Mouse (Mus musculus): ENCODE results near the gene Lhx9.

Gene Lhx9

DNA sequence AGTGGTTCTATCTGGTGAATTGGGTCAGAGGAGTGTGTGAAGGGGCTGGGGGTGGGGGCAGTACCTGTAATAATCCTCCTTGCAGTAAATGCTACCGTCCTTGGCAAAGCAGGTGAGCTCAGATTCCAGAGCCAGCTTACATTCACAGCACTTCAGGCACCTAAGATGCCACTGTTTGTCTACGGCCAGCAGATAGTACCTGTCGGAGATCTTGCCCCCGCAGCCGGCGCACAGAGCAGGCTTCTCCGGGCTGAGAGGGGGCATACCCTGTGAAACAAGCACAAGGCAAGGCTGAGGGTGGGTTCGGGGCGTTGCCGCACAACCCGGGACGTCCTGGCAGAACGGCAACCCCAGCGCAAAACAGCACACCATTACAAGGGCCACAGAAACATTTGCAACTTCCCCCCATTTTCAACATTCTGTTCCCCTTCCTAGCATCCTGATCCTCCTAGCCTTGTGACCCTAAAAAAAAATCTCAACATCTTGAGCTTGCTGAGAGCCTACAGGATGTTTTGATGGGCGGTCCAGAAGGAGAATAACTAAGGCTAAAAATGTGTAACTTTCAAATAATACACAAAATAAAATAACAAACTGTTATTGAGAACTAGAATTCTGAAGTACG lies 8.5 kb downstream of the Lhx9 start:
- DNase-seq (ENCODE audit: low read depth) = no peak

GRCm38 (mm10) chr1:138839291-138839690 lies 9.1 kb downstream of the Lhx9 start:
- no peak for DNase-seq (ENCODE audit: low read depth)

DNA sequence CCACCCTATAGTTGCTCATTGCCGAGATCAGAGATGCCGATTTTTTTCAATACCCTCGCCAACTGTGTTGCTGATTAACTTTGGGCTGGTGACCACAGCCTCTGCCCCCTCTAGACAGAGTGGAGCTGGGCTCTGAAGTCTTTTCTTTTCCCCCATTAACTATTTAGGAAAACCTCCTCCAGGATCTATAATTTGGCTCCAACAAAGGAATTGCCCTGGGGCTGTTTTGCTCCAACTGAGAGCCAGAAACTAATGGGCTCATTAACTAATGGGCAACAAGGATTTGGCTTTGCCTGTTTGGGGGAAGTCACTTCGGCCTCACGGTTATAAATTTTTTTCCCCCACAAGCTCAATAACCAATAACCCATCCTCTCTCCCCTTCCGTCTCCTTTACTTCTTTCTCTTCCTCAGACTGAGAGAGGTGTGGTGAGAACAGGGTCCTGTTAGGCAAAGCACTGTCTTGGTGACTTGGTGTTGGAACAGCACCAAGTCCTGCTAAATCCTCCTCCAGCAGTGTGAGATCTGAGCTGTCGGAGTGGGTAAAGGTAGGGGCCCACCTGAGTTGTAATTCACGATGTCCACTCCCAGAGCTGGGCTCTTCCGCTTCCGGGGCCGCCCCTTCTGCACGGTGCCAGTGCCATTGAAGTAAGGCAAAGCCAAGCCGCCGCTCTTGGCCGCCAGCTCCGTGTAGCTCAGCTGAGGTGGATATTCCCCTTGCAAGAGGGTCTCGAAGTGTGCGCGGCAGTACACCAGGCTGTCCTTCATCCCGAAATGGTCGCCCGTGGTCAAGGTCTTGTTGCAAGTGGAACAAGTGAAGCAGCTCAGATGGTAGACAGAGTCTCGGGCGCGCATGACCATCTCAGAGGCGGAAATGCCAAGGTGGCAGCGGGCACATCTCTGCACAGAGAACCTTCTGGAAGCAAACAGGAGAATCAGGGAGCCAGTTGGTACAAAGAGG lies 10.3 kb downstream of the Lhx9 start:
- no peak for DNase-seq (ENCODE audit: low read depth)

GRCm38 (mm10) chr1:138835355-138835900 lies 12.9 kb downstream of the Lhx9 start:
- no peak for DNase-seq (ENCODE audit: low read depth)

DNA sequence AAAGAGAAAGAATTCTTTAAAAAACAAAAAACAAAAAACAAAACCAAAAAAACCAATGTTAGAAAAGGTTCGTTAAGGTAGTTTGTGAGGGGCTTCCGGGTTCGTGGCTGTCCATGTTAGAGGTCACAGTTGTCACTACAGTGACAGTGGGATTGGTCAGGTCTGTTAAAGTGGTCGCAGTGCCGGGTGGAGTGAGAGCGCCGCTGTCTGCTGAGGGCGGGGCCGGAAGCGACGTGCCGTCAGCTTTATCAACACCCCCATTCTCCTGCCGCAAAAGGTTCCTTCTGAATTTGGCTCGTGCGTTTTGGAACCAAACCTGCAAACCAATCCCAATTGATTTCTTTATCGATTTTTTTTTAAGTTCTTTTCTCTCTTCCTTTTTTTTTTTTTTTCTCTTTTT lies 17.1 kb downstream of the Lhx9 start:
- peak; percentile 49 for DNase-seq (ENCODE audit: low read depth)

- no peak for DNase-seq (ENCODE audit: low read depth)
Measured at GRCm38 (mm10) chr1:138826841-138827240, 21.5 kb downstream of the Lhx9 start.

GRCm38 (mm10) chr1:138822985-138823322 lies 25.4 kb downstream of the Lhx9 start:
- DNase-seq (ENCODE audit: low read depth) = no peak

DNA sequence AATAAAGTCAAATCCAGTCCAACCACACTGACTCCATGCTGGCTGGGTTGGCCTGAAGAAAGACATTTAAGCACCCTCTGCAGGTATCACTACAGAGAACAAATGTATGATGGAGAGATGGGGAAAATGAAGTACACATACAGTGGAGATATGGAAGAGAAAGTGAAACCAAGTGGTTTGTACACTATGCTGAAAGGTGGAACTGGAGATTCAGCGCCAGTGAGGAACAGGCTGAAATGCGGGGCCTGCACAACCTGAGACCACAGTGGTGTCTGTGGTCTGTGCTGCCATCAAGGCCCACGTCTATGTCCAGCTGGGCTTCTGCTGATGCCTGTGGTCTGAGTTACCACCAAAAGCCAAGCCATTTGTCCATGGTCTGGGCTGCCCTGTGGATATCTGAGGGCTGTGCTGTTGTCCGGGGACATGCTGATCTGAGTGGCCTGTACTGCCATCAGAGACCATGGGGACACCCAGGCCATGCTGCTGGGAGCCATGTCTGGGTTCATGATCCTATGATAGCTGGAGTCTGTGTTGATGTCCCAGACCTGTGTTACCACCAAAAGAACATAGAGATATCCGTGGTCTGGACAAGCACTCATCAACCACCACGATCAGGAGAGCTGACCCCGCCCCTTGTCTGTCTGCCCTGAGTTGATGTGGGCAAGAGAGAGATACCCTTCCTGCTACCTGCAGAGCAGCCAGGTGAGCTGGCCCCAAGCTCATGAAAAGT lies 26.0 kb downstream of the Lhx9 start:
- no peak for DNase-seq (ENCODE audit: low read depth)

GRCm38 (mm10) chr1:138801732-138802131 lies 46.6 kb downstream of the Lhx9 start:
- DNase-seq (ENCODE audit: low read depth) = no peak

DNA sequence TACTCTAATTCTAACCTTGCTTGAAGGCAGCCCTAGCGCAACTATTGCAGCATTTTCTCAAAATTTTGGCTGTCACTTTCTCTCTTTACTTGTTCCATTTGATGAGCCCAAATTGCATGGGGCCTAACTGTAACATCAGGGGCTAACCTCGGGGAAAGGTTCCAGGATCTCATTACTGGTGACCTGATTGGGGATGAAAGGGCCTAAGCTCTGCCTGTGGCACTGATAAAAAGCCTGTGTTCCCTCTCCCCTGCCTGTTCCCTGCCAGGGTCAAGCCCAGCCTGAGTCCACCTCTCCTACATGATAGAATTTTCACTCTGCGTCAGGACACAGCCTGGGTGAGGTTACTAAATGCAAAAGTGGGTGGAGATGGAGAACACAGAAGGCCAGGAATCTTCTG lies 47.1 kb downstream of the Lhx9 start:
- DNase-seq (ENCODE audit: low read depth) = no peak

- no peak for DNase-seq (ENCODE audit: low read depth)
Measured at GRCm38 (mm10) chr1:138799692-138800314, 48.6 kb downstream of the Lhx9 start.

GRCm38 (mm10) chr1:138798110-138798509 lies 50.3 kb downstream of the Lhx9 start:
- DNase-seq (ENCODE audit: low read depth) = no peak

DNA sequence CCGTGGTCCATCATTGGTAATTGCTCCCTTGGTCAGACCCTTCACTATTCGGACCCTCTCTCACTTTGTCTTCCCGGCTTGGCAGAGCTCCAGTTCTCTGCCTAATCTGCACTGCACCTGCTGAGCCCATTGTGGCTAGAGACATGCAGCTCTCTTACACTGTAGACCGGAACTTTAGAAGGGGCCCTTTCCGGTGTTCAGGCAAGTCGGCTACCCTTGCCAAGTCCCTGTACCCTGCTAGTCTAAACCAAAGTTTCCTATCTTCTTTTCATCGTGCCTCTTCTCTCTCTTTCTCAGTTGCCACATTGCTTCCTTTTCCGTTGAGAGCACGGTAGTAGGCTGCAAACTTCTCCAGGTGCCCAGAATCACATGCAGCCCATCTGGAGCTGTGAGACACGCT lies 62.5 kb downstream of the Lhx9 start:
- DNase-seq (ENCODE audit: low read depth) = no peak

DNA sequence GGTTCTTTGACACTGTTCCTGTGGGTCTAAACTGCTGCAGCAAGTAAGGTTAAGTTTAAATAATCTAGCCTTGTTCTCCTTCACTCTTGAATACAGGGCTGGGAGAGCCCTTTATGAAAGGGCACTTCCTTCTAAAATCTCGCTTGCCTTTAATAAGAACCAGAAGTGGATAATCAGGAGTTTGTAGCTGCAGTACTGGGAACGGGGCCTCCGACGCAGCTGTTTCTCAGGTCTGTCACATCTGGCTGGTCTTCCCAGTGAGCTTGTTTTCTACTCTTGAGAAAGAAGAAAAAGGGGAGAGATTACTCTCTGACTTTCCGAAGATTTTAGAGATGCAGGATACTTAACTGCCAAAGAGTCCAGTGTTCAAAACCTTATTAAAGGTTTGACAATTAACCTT lies 64.4 kb downstream of the Lhx9 start:
- DNase-seq (ENCODE audit: low read depth) = no peak

Measured in c-Kit-positive CD71-positive TER-119-negative erythroid progenitor cells, embryonic 14.5 days (primary cell).